Mouse (Mus musculus) hindbrain, embryonic 11.5 days (tissue): ENCODE data around the gene D230025D16Rik. TPM values are rescaled to one million over a fixed set of nuclear protein-coding genes. Genes with fewer than 3 reads are reported as not detected.

Experiments used
- ATAC-seq: fragments of 200-750 bp; cut with Nextera tagmentation; 2 replicates; pipeline ENCODE4 v1.8.0; 2017; ENCODE audit warnings: mild to moderate bottlenecking, moderate TSS enrichment, moderate library complexity; ENCODE audit not compliant: low FRiP score
- DNase-seq: peaks from one replicate; pipeline ENCODE4 v3.0.0-alpha.2; 2015; ENCODE audit warnings: low spot score
- H3K27ac ChIP-seq: fragments of 300-500 bp; sonication (generic); 2 replicates; pipeline ENCODE4 v1.5.1; 2014; ENCODE audit warnings: mild to moderate bottlenecking, low read depth, low read length
- H3K27me3 ChIP-seq: fragments of 300-500 bp; sonication (generic); 2 replicates; pipeline ENCODE4 v1.6.1; 2014; ENCODE audit warnings: mild to moderate bottlenecking, low read length, moderate library complexity, mixed read lengths; ENCODE audit not compliant: control insufficient read depth, insufficient read depth
- H3K36me3 ChIP-seq: fragments of 300-500 bp; sonication (generic); 2 replicates; pipeline ENCODE4 v1.6.1; 2014; ENCODE audit warnings: mild to moderate bottlenecking, low read length, moderate library complexity, mixed read lengths; ENCODE audit not compliant: control insufficient read depth, insufficient read depth
- H3K4me1 ChIP-seq: fragments of 300-500 bp; sonication (generic); replicated peaks from 2 replicates; pipeline ENCODE4 v1.6.1; 2014; ENCODE audit warnings: low read length, mixed read lengths; ENCODE audit not compliant: control insufficient read depth, insufficient read depth
- H3K4me2 ChIP-seq: fragments of 300-500 bp; sonication (generic); replicated peaks from 2 replicates; pipeline ENCODE4 v1.6.1; 2014; ENCODE audit warnings: mild to moderate bottlenecking, low read depth, low read length
- H3K4me3 ChIP-seq: fragments of 300-500 bp; sonication (generic); 2 replicates; pipeline ENCODE4 v1.5.1; 2014; ENCODE audit warnings: low read depth, low read length
- H3K9ac ChIP-seq: fragments of 300-500 bp; sonication (generic); 2 replicates; pipeline ENCODE4 v1.6.1; 2014; ENCODE audit warnings: low read depth, low read length
- H3K9me3 ChIP-seq: fragments of 300-500 bp; sonication (generic); 2 replicates; pipeline ENCODE4 v1.6.1; 2016; ENCODE audit warnings: low read length; ENCODE audit not compliant: control insufficient read depth
- WGBS: fragments of 180-500 bp; shearing (Covaris S2); extraction: QIAGEN DNeasy Blood & Tissue Kit; methylation state at CpG from one replicate; pipeline ENCODE4 v1.1.7; 2014; 5-methylcytosine and 5-hydroxymethylcytosine counted together
- polyA plus RNA-seq: library from polyadenylated mRNA; unstranded; fragments of >200 nt; fragmentation: Nextera tagmentation; extraction: Ambion mirVana; gene quantifications from 2 replicates; pipeline ENCODE4 v1.2.1, GENCODE M21; 2014

D230025D16Rik gene
- polyA plus RNA-seq, 1 experiment from 2014 or later: 33.2 TPM

GRCm38 (mm10) chr8:105254152-105254965, 29.4 kb downstream of the D230025D16Rik start:
- Histone ChIP-seq H3K4me3 (peak overlapping the region; percentile 57), H3K9ac (peak overlapping the region; percentile 68), H3K9me3 (no peaks in the 10 kb centered on the region), H3K4me1 (peaks cover 5% of the 10 kb centered on the region; the same call in 1 of the 2 replicates), H3K27me3 (peaks cover 33% of the 10 kb centered on the region), H3K27ac (peak overlapping the region; percentile 30; the same call in 1 of the 2 replicates), H3K4me2 (peak overlapping the region; percentile 98), H3K36me3 (no peaks in the 10 kb centered on the region)
- under 1% methylated on average over 73 of the region's 74 CpGs for WGBS
- peak; percentile 93 for DNase-seq
- ATAC-seq: peak; percentile 83

GRCm38 (mm10) chr8:105254966-105255350, 30.0 kb downstream of the D230025D16Rik start, which contains the start of gene B3gnt9:
B3gnt9 (minus strand) TSS chr8:105255153.
- Histone ChIP-seq H3K27me3 (peaks cover 38% of the 10 kb centered on the region), H3K9ac (peak within 1 kb of the TSS; percentile 68), H3K4me2 (peak within 1 kb of the TSS; percentile 98), H3K4me3 (peak within 1 kb of the TSS; percentile 57), H3K9me3 (no peaks in the 10 kb centered on the region), H3K36me3 (no peaks in the 10 kb centered on the region), H3K27ac (peak within 1 kb of the TSS; percentile 30; the same call in 1 of the 2 replicates), H3K4me1 (peaks cover 5% of the 10 kb centered on the region; the same call in 1 of the 2 replicates)
- DNase-seq: no peak
- ATAC-seq: peak; percentile 19
- WGBS: under 1% methylated on average over 13 of the region's 14 CpGs

GRCm38 (mm10) chr8:105257318-105258114, 32.6 kb downstream of the D230025D16Rik start:
- Histone ChIP-seq H3K4me3 (no peak overlapping the region), H3K27me3 (peaks cover 54% of the 10 kb centered on the region), H3K4me1 (peaks cover 5% of the 10 kb centered on the region; the same call in 1 of the 2 replicates), H3K9ac (no peak overlapping the region), H3K9me3 (no peaks in the 10 kb centered on the region), H3K27ac (no peak overlapping the region), H3K36me3 (no peaks in the 10 kb centered on the region), H3K4me2 (no peak overlapping the region)
- no peak for DNase-seq
- ATAC-seq: no peak
- WGBS: 64% methylated on average over 7 of the region's 7 CpGs

GRCm38 (mm10) chr8:105258911-105259720, 34.2 kb downstream of the D230025D16Rik start:
- H3K4me2 ChIP-seq: peak overlapping the region; percentile 72
- 0 out of 2 replicates have a peak overlapping the region, but pooled peaks have one; percentile 27 for H3K9ac ChIP-seq
- peak; percentile 41 for ATAC-seq
- H3K27me3 ChIP-seq: peaks cover 65% of the 10 kb centered on the region
- H3K27ac ChIP-seq: no peak overlapping the region
- peak overlapping the region; percentile 33 for H3K4me3 ChIP-seq
- H3K4me1 ChIP-seq: peaks cover 5% of the 10 kb centered on the region; the same call in 1 of the 2 replicates
- H3K36me3 ChIP-seq: no peaks in the 10 kb centered on the region
- peak; percentile 62 for DNase-seq
- 4% methylated on average over 55 of the region's 55 CpGs for WGBS
- H3K9me3 ChIP-seq: no peaks in the 10 kb centered on the region

- Histone ChIP-seq H3K4me3 (peak overlapping the region; percentile 33), H3K27ac (no peak overlapping the region), H3K4me2 (peak overlapping the region; percentile 72), H3K9me3 (no peaks in the 10 kb centered on the region), H3K4me1 (peaks cover 4% of the 10 kb centered on the region; the same call in 1 of the 2 replicates), H3K36me3 (no peaks in the 10 kb centered on the region), H3K27me3 (peaks cover 70% of the 10 kb centered on the region), H3K9ac (no peak overlapping the region)
- DNase-seq: peak; percentile 94
- peak; percentile 73 for ATAC-seq
- 5% methylated on average over 30 of the region's 30 CpGs for WGBS
These were observed 34.9 kb downstream of the D230025D16Rik start for GRCm38 (mm10) chr8:105259721-105260320.

GRCm38 (mm10) chr8:105260371-105261099, 35.6 kb downstream of the D230025D16Rik start:
- H3K4me2 ChIP-seq: no peak overlapping the region
- ATAC-seq (no peak), DNase-seq (no peak)
- peaks cover 72% of the 10 kb centered on the region for H3K27me3 ChIP-seq
- WGBS: 63% methylated on average over 7 of the region's 7 CpGs
- H3K4me1 ChIP-seq: peaks cover 2% of the 10 kb centered on the region; the same call in 1 of the 2 replicates
- H3K4me3 ChIP-seq: no peak overlapping the region
- H3K36me3 ChIP-seq: no peaks in the 10 kb centered on the region
- H3K27ac ChIP-seq: no peak overlapping the region
- no peak overlapping the region for H3K9ac ChIP-seq
- H3K9me3 ChIP-seq: no peaks in the 10 kb centered on the region

- Histone ChIP-seq H3K4me3 (no peak overlapping the region), H3K9ac (no peak overlapping the region), H3K27ac (no peak overlapping the region), H3K9me3 (no peaks in the 10 kb centered on the region), H3K36me3 (no peaks in the 10 kb centered on the region), H3K4me1 (peaks cover 2% of the 10 kb centered on the region; the same call in 1 of the 2 replicates), H3K27me3 (peaks cover 71% of the 10 kb centered on the region), H3K4me2 (no peak overlapping the region)
- DNase-seq: no peak
- 86% methylated on average over 12 of the region's 12 CpGs for WGBS
- ATAC-seq: no peak
These were observed 36.5 kb downstream of the D230025D16Rik start for GRCm38 (mm10) chr8:105261326-105261980.
